Mouse (Mus musculus) liver, adult 2 months (tissue): ENCODE measurements around the gene Coro2b. TPM values are rescaled to one million over a fixed set of nuclear protein-coding genes. Genes with fewer than 3 reads are reported as not detected.
A peak's percentile ranks its signal among the peaks of the same experiment; 100 is the strongest.

Source experiments
- DNase-seq: peaks from one replicate; pipeline ENCODE4 v3.0.0-alpha.2; 2011; ENCODE audit warnings: low read depth, low spot score; ENCODE audit errors: extremely low read depth
- H3K27ac ChIP-seq: fragments of 200-500 bp; replicated peaks from 2 replicates; pipeline ENCODE4 v1.5.1; 2012; ENCODE audit warnings: low read depth, mild to moderate bottlenecking, control low read depth, inconsistent platforms, low read length; ENCODE audit not compliant: insufficient read depth
- H3K27me3 ChIP-seq: fragments of 200-500 bp; 2 replicates; pipeline ENCODE4 v1.6.1; 2012; ENCODE audit warnings: mild to moderate bottlenecking, moderate library complexity, low read length, inconsistent platforms; ENCODE audit not compliant: control insufficient read depth, insufficient read depth
- H3K36me3 ChIP-seq: fragments of 200-500 bp; 2 replicates; pipeline ENCODE4 v1.6.1; 2012; ENCODE audit warnings: low read length, inconsistent platforms; ENCODE audit not compliant: control insufficient read depth, insufficient read depth
- H3K4me1 ChIP-seq: fragments of 200-500 bp; 2 replicates; pipeline ENCODE4 v1.6.1; 2011; ENCODE audit warnings: low read length; ENCODE audit not compliant: control insufficient read depth, insufficient read depth
- H3K4me3 ChIP-seq: fragments of 200-500 bp; 2 replicates; pipeline ENCODE4 v1.5.1; 2011; ENCODE audit warnings: low read depth, mild to moderate bottlenecking, control low read depth, low read length, moderate library complexity; ENCODE audit not compliant: insufficient read depth
- H3K79me2 ChIP-seq: fragments of 200-500 bp; 2 replicates; pipeline ENCODE4 v1.6.1; 2012; ENCODE audit warnings: inconsistent platforms, mild to moderate bottlenecking, low read length, moderate library complexity; ENCODE audit not compliant: control insufficient read depth, insufficient read depth
- H3K9ac ChIP-seq: fragments of 200-500 bp; 2 replicates; pipeline ENCODE4 v1.6.1; 2012; ENCODE audit warnings: low read depth, mild to moderate bottlenecking, control low read depth, inconsistent platforms, low read length
- CTCF ChIP-seq: fragments of 200-500 bp; IDR thresholded peaks from 2 replicates; pipeline ENCODE4 v1.5.1; 2011; ENCODE audit warnings: low read depth, low read length, control low read depth
- POLR2A ChIP-seq: fragments of 200-500 bp; IDR thresholded peaks from 2 replicates; pipeline ENCODE4 v1.6.1; 2011; ENCODE audit warnings: low read length, control low read depth; ENCODE audit not compliant: insufficient read depth; ENCODE audit errors: extremely low read depth
- WGBS: fragments of 180-500 bp; shearing (Covaris S2); methylation state at CpG from one replicate; pipeline ENCODE4 v1.1.7; 2018; 5-methylcytosine and 5-hydroxymethylcytosine counted together
- polyA plus RNA-seq: library from polyadenylated mRNA; depleted of rRNA; stranded (reverse); fragments of >200 nt; gene quantifications from 2 replicates; pipeline ENCODE4 v1.2.3, GENCODE M21; 2012
- total RNA-seq: library from RNA; depleted of rRNA; stranded (reverse); fragments of >200 nt; gene quantifications from 2 replicates; pipeline ENCODE4 v1.2.3, GENCODE M21; 2014

Coro2b gene
- total and polyA plus RNA-seq, 2 experiments, result 1.5 to 2.7 TPM

DNA sequence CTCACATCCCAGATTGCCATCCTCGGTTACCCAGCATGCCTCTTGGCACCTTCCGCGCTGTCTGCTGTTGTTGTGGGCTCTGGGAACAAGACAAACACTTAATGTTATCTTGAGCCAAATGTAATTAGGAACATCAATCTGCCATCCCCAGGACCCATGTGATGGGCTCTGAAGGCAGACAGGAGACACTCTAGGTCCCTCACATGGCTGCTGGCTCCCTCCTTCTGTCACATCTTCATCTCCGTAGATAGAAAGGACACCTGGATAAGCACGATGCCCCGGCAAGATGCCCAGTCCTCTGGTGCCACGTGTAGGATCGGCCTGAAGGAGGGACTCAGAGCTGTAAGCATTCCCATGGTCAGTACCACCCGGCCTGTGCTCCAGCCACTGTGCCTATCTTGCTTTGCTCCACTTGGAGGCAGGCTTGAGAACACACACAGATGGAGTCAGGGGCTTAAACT lies 2.4 kb upstream of the Coro2b start:
- Histone ChIP-seq H3K27ac (no peak overlapping the region), H3K4me1 (no peaks in the 10 kb centered on the region), H3K27me3 (peaks cover 4% of the 10 kb centered on the region; the same call in 1 of the 2 replicates), H3K4me3 (no peak overlapping the region), H3K79me2 (no peaks in the 10 kb centered on the region), H3K36me3 (no peaks in the 10 kb centered on the region), H3K9ac (no peak overlapping the region)
- 86% methylated on average over 9 of the region's 9 CpGs for WGBS
- TF ChIP-seq POLR2A, result no peak
- no peak for TF ChIP-seq CTCF
- no peak for DNase-seq

DNA sequence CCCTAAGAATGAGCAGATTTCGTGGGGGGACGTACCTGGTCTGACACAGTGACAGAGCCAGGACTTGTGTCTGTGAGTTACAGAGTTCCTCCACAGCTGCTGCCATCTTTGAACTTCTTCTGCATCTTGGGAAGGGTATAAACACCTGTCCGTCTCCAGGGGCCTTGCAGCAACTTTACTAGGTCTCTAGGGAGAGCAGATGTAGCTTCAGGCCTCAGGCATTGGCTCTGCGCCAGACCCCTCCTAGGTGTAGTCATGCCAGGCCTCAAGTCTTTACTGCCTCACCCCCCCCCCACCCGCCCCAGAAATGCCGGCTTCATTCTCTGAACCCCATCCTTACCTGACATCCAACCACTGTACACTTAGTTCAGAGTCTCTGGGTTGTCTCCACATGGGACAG lies 1.1 kb upstream of the Coro2b start:
- Histone ChIP-seq H3K27me3 (peaks cover 4% of the 10 kb centered on the region; the same call in 1 of the 2 replicates), H3K79me2 (no peaks in the 10 kb centered on the region), H3K36me3 (no peaks in the 10 kb centered on the region), H3K27ac (no peak overlapping the region), H3K4me1 (no peaks in the 10 kb centered on the region), H3K4me3 (no peak overlapping the region), H3K9ac (no peak overlapping the region)
- TF ChIP-seq CTCF (no peak), POLR2A (no peak)
- DNase-seq, result no peak
- WGBS, result 91% methylated on average over 6 of the region's 6 CpGs

GRCm38 (mm10) chr9:62536119-62536654 lies 657 bp downstream of the Coro2b start:
- 6% methylated on average over 29 of the region's 29 CpGs for WGBS
- Histone ChIP-seq H3K79me2 (no peaks in the 10 kb centered on the region), H3K4me1 (peaks cover 5% of the 10 kb centered on the region; the same call in 1 of the 2 replicates), H3K36me3 (no peaks in the 10 kb centered on the region), H3K4me3 (peak overlapping the region; percentile 66), H3K9ac (peak overlapping the region; percentile 78), H3K27me3 (peaks cover 4% of the 10 kb centered on the region; the same call in 1 of the 2 replicates), H3K27ac (peak overlapping the region; percentile 7; the same call in 1 of the 2 replicates)
- DNase-seq, result no peak
- no peak for TF ChIP-seq CTCF
- TF ChIP-seq POLR2A, result no peak

GRCm38 (mm10) chr9:62535566-62535965 lies 1.3 kb downstream of the Coro2b start:
- Histone ChIP-seq H3K4me1 (peaks cover 5% of the 10 kb centered on the region; the same call in 1 of the 2 replicates), H3K27me3 (peaks cover 4% of the 10 kb centered on the region; the same call in 1 of the 2 replicates), H3K4me3 (no peak overlapping the region), H3K79me2 (no peaks in the 10 kb centered on the region), H3K9ac (peak overlapping the region; percentile 29; the same call in 1 of the 2 replicates), H3K36me3 (no peaks in the 10 kb centered on the region), H3K27ac (no peak overlapping the region)
- WGBS, result 68% methylated on average over 8 of the region's 8 CpGs
- TF ChIP-seq POLR2A, result no peak
- no peak for TF ChIP-seq CTCF
- no peak for DNase-seq

DNA sequence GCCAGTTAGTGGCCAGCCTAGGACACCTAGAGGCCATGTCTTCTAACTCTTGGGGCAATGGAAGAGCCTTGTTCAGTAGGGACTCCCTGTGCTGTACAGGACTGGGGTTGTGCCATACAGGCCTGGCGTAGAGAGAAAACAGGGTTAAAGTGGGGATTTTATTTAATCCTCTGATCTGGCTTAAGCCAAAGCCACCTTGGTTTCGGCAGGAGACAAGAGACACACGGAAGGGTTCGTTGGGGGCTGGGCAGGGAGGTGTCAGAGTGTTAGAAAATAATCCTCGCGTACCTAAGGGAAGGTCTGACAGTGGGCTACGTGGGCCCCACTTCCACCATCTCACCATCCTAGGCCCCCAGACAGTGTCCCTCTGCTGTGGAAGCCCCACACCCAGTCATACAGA lies 2.2 kb downstream of the Coro2b start:
- Histone ChIP-seq H3K36me3 (no peaks in the 10 kb centered on the region), H3K79me2 (no peaks in the 10 kb centered on the region), H3K4me1 (peaks cover 5% of the 10 kb centered on the region; the same call in 1 of the 2 replicates), H3K27ac (no peak overlapping the region), H3K4me3 (no peak overlapping the region), H3K9ac (no peak overlapping the region), H3K27me3 (peaks cover 4% of the 10 kb centered on the region; the same call in 1 of the 2 replicates)
- TF ChIP-seq POLR2A (no peak), CTCF (no peak)
- WGBS, result 83% methylated on average over 7 of the region's 7 CpGs
- DNase-seq, result no peak

- DNase-seq, result no peak
- Histone ChIP-seq H3K4me3 (no peak overlapping the region), H3K79me2 (no peaks in the 10 kb centered on the region), H3K36me3 (no peaks in the 10 kb centered on the region), H3K27me3 (peaks cover 4% of the 10 kb centered on the region; the same call in 1 of the 2 replicates), H3K9ac (no peak overlapping the region), H3K27ac (no peak overlapping the region), H3K4me1 (peaks cover 5% of the 10 kb centered on the region; the same call in 1 of the 2 replicates)
- 76% methylated on average over 2 of the region's 2 CpGs for WGBS
- TF ChIP-seq POLR2A, result no peak
- no peak for TF ChIP-seq CTCF
Measured at GRCm38 (mm10) chr9:62534158-62534557, 2.7 kb downstream of the Coro2b start.
